Comparison of ENCODE assay signal across 8 mouse cellular contexts in genomic region chr1:193129786-193130455, GRCm38 (mm10). TPM values are rescaled to one million over a fixed set of nuclear protein-coding genes. Genes with fewer than 3 reads are reported as not detected.
DNase-seq lines count a peak whose midpoint lies in the region; ATAC-seq and TF ChIP-seq lines count a peak whose summit lies in the region.

Diexf (minus strand) TSS chr1:193130272.

- peak; percentile 79 for TF ChIP-seq POLR2A in olfactory bulb, adult 2 months (IDR thresholded peaks at IDR 0.05; ENCODE audit: insufficient read depth, low read depth, low read length)
- TF ChIP-seq POLR2A in thymus, adult 2 months (IDR thresholded peaks at IDR 0.05; ENCODE audit: control insufficient read depth, extremely low read depth, insufficient read depth, low read length, poor library complexity), result peak; percentile 64; the same call in 1 of the 2 replicates

- H3K4me2 ChIP-seq in forebrain, embryonic 16.5 days (ENCODE audit: low read length), result peak within 1 kb of the TSS; percentile 74
- H3K4me2 ChIP-seq in lung, embryonic 14.5 days, result peak within 1 kb of the TSS; percentile 72

- WGBS in forebrain, embryonic 16.5 days, result under 1% methylated on average over 61 of the region's 61 CpGs
- WGBS in lung, embryonic 14.5 days, result under 1% methylated on average over 61 of the region's 61 CpGs
- under 1% methylated on average over 61 of the region's 61 CpGs for whole genome bisulfite sequencing in olfactory bulb, adult 2 months
- WGBS in thymus, adult 2 months, result under 1% methylated on average over 61 of the region's 61 CpGs

- peak within 1 kb of the TSS; percentile 89 for H3K9ac ChIP-seq in forebrain, embryonic 16.5 days (replicated peaks; ENCODE audit: low read depth, low read length)
- peak within 1 kb of the TSS; percentile 83 for H3K9ac ChIP-seq in lung, embryonic 14.5 days

- H3K4me1 ChIP-seq in G1E (ENCODE audit: insufficient read depth, low read depth, low read length), result peaks cover 24% of the 10 kb centered on the region
- peaks cover 9% of the 10 kb centered on the region for H3K4me1 ChIP-seq in forebrain, embryonic 16.5 days (replicated peaks; ENCODE audit: control insufficient read depth, insufficient read depth, low read length)
- H3K4me1 ChIP-seq in lung, embryonic 14.5 days (ENCODE audit: insufficient read depth), result 0 out of 2 replicates have a peak, but pooled peaks cover 2% of the 10 kb centered on the region
- peaks cover 7% of the 10 kb centered on the region; the same call in 1 of the 2 replicates for H3K4me1 ChIP-seq in olfactory bulb, adult 2 months (ENCODE audit: control insufficient read depth, insufficient read depth, low read length)
- H3K4me1 ChIP-seq in thymus, adult 2 months (replicated peaks; ENCODE audit: control insufficient read depth, insufficient read depth, low read length), result peaks cover 18% of the 10 kb centered on the region

- H3K36me3 ChIP-seq in G1E (replicated peaks), result peaks cover 27% of the 10 kb centered on the region
- peaks cover 6% of the 10 kb centered on the region; the same call in 1 of the 2 replicates for H3K36me3 ChIP-seq in forebrain, embryonic 16.5 days (ENCODE audit: control insufficient read depth, insufficient read depth)
- peaks cover 20% of the 10 kb centered on the region for H3K36me3 ChIP-seq in lung, embryonic 14.5 days (ENCODE audit: insufficient read depth)
- H3K36me3 ChIP-seq in thymus, adult 2 months (ENCODE audit: control insufficient read depth, insufficient read depth, low read length), result peaks cover 16% of the 10 kb centered on the region

- DNase-seq in G1E (ENCODE audit: low spot score), result peak; percentile 89
- peak; percentile 95 to 97 for DNase-seq in cerebellum, adult 18-20 months
- peak; percentile 97 to 98 for DNase-seq in heart, postnatal 36 days
- peak; percentile 96 to 98 for DNase-seq in layer of hippocampus, adult 2 months (ENCODE audit: low spot score in 2 of 2)
- DNase-seq in lung, embryonic 14.5 days, result peak; percentile 100
- peak; percentile 97 for DNase-seq in thymus, adult 2 months

- TF ChIP-seq CTCF in G1E (IDR thresholded peaks at IDR 0.05; ENCODE audit: low read depth, low read length), result peak; percentile 87
- peak; percentile 95 for TF ChIP-seq CTCF in layer of hippocampus, adult 2 months (conservative IDR thresholded peaks at IDR 0.05)
- peak; percentile 99 for TF ChIP-seq CTCF in lung, embryonic 14.5 days (IDR thresholded peaks at IDR 0.05; ENCODE audit: low read depth)
- peak; percentile 92 for TF ChIP-seq CTCF in olfactory bulb, adult 2 months (IDR thresholded peaks at IDR 0.05; ENCODE audit: insufficient read depth, low read depth, low read length)
- TF ChIP-seq CTCF in thymus, adult 2 months (IDR thresholded peaks at IDR 0.05; ENCODE audit: borderline replicate concordance, control insufficient read depth, extremely low read depth, insufficient read depth, low read length, poor library complexity), result peak; percentile 96

- H3K27me3 ChIP-seq in G1E (ENCODE audit: insufficient read depth, low read length), result peaks cover 5% of the 10 kb centered on the region; the same call in 1 of the 2 replicates
- H3K27me3 ChIP-seq in forebrain, embryonic 16.5 days (replicated peaks; ENCODE audit: control insufficient read depth, insufficient read depth, low read length), result no peaks in the 10 kb centered on the region
- no peaks in the 10 kb centered on the region for H3K27me3 ChIP-seq in lung, embryonic 14.5 days (ENCODE audit: insufficient read depth, low read length)
- no peaks in the 10 kb centered on the region for H3K27me3 ChIP-seq in thymus, adult 2 months (ENCODE audit: control insufficient read depth, insufficient read depth, low read length)

- H3K27ac ChIP-seq in forebrain, embryonic 16.5 days (ENCODE audit: low read length), result peak within 1 kb of the TSS; percentile 76
- H3K27ac ChIP-seq in layer of hippocampus, adult 2 months, result peak within 1 kb of the TSS; percentile 84
- H3K27ac ChIP-seq in lung, embryonic 14.5 days (ENCODE audit: low read depth), result no peak within 1 kb of the TSS
- H3K27ac ChIP-seq in olfactory bulb, adult 2 months (ENCODE audit: insufficient read depth, low read depth, low read length), result peak within 1 kb of the TSS; percentile 66
- peak within 1 kb of the TSS; percentile 70 for H3K27ac ChIP-seq in thymus, adult 2 months (ENCODE audit: control insufficient read depth, insufficient read depth, low read length)

- peak within 1 kb of the TSS; percentile 99 for H3K4me3 ChIP-seq in G1E (ENCODE audit: low read depth, low read length)
- peak within 1 kb of the TSS; percentile 100 for H3K4me3 ChIP-seq in forebrain, embryonic 16.5 days (replicated peaks; ENCODE audit: low read length)
- H3K4me3 ChIP-seq in layer of hippocampus, adult 2 months, result peak within 1 kb of the TSS; percentile 72
- peak within 1 kb of the TSS; percentile 96 for H3K4me3 ChIP-seq in lung, embryonic 14.5 days (ENCODE audit: low read depth, low read length)
- peak within 1 kb of the TSS; percentile 91 for H3K4me3 ChIP-seq in olfactory bulb, adult 2 months (ENCODE audit: insufficient read depth, low read depth, low read length)
- peak within 1 kb of the TSS; percentile 64 for H3K4me3 ChIP-seq in thymus, adult 2 months (ENCODE audit: control insufficient read depth, insufficient read depth, low read length)

- intact Hi-C loops in heart, postnatal 36 days (cut with DNase I), result loop anchor here (1.0 to 10.0 kb wide), 4 partner anchors 43 to 405 kb away; no protein-coding TSS in a partner anchor

- H3K9me3 ChIP-seq in G1E (replicated peaks), result no peaks in the 10 kb centered on the region
- no peaks in the 10 kb centered on the region for H3K9me3 ChIP-seq in forebrain, embryonic 16.5 days (ENCODE audit: control insufficient read depth, low read length)
- no peaks in the 10 kb centered on the region for H3K9me3 ChIP-seq in lung, embryonic 14.5 days (ENCODE audit: low read depth, low read length)

- peak; percentile 82 for ATAC-seq in G1E (ENCODE audit: extremely low read depth, insufficient number of reproducible peaks, low FRiP score, poor library complexity, severe bottlenecking)
- ATAC-seq in forebrain, embryonic 16.5 days, result peak; percentile 94
- ATAC-seq in lung, embryonic 14.5 days (ENCODE audit: insufficient read depth), result peak; percentile 94

RNA-seq across cellular contexts. Expression of gene Diexf, which starts in this region (rescaled TPM):
- total RNA-seq in G1E (2014; fragmentation: Nextera tagmentation) (13.2 and 23.9 TPM in 2 replicates), G1E (2017) (20.7 and 28.0 TPM in 2 replicates)
- 3.0 and 3.4 TPM in 2 replicates for polyA plus RNA-seq in G1E (2012)
- polyA plus RNA-seq in forebrain, embryonic 16.5 days (2015; fragmentation: Nextera tagmentation; extraction: Ambion mirVana), result 11.3 and 13.9 TPM in 2 replicates
- 10 to 100 TPM in 1 of 2 experiments, 1 to 10 TPM in 1; 9.6 to 10.9 TPM for total RNA-seq in heart, postnatal 36 days (2021)
- 10 to 100 TPM; 22.9 to 24.8 TPM for total RNA-seq in layer of hippocampus, adult 2 months (2021)
- polyA plus RNA-seq in lung, embryonic 14.5 days (2014; fragmentation: Nextera tagmentation; extraction: Ambion mirVana), result 9.0 and 9.5 TPM in 2 replicates
- 406 TPM in 1 of 2 replicates, not detected in the other for polyA plus RNA-seq in olfactory bulb, adult 2 months (2012; ENCODE audit: insufficient read depth, insufficient read length, low replicate concordance, missing spikeins)
- polyA plus RNA-seq in thymus, adult 2 months (2012; rRNA removed), result 67.4 and 76.9 TPM in 2 replicates
